In genomic region chr9:118167606-118168005, GRCm38 (mm10) we compare ENCODE assay signal across 20 mouse cellular contexts. TPM values are rescaled to one million over a fixed set of nuclear protein-coding genes. Genes with fewer than 3 reads are reported as not detected.
DNase-seq lines count a peak whose midpoint lies in the region; ATAC-seq lines count a peak whose summit lies in the region.
"Had no signal": no experiment of that assay in that cellular context is flagged by ENCODE, and none has a peak within 500 bp of the region (broad histone marks: within the 10 kb centered on the region; RNA-seq: fewer than 3 reads in every experiment).

No protein-coding gene starts in this region.

- H3K9ac ChIP-seq in hindbrain, embryonic 16.5 days (ENCODE audit: low read depth, low read length), result no peak overlapping the region
- H3K9ac ChIP-seq: embryonic facial prominence, embryonic 12.5 days; liver, embryonic 13.5 days; midbrain, embryonic 13.5 days; neural tube, embryonic 13.5 days had no signal

- H3K9me3 ChIP-seq in hindbrain, embryonic 16.5 days (ENCODE audit: control insufficient read depth, low read length), result no peaks in the 10 kb centered on the region
- H3K9me3 ChIP-seq: embryonic facial prominence, embryonic 12.5 days; liver, embryonic 13.5 days; midbrain, embryonic 13.5 days; neural tube, embryonic 13.5 days had no signal

- 69% methylated on average over 6 of the region's 6 CpGs for WGBS in hindbrain, embryonic 16.5 days

- no peak overlapping the region for H3K27ac ChIP-seq in hindbrain, embryonic 16.5 days (ENCODE audit: low read depth, low read length)
- H3K27ac ChIP-seq: embryonic facial prominence, embryonic 12.5 days; gastrocnemius, adult 2 months; liver, embryonic 13.5 days; midbrain, embryonic 13.5 days; neural tube, embryonic 13.5 days had no signal

- DNase-seq in adrenal gland, postnatal 14 days, result peak; percentile 9
- DNase-seq in adrenal gland, adult 8-10 months, result no peak
- peak; percentile 22 for DNase-seq in brain, adult 2 months (ENCODE audit: low read depth, low spot score)
- peak; percentile 53 for DNase-seq in thymus, postnatal 0 days (ENCODE audit: low spot score)
- no peak for DNase-seq in urinary bladder, postnatal 4 days (ENCODE audit: low spot score in 2 of 2)
- DNase-seq in ovary, postnatal 10 days (ENCODE audit: low spot score), result no peak
- DNase-seq: adrenal gland, postnatal 36 days; cerebellum, adult 11 months; cerebellum, adult 9-11 months; gastrocnemius, adult 2 months; kidney, adult 8-10 months; kidney, postnatal 36 days; liver, embryonic 13.5 days; lung, adult 2 months; lung, postnatal 14 days had no signal

- H3K4me1 ChIP-seq in hindbrain, embryonic 16.5 days (ENCODE audit: control insufficient read depth, insufficient read depth, low read depth, low read length), result no peaks in the 10 kb centered on the region
- H3K4me1 ChIP-seq: embryonic facial prominence, embryonic 12.5 days; liver, embryonic 13.5 days; midbrain, embryonic 13.5 days; neural tube, embryonic 13.5 days had no signal

- H3K4me2 ChIP-seq in hindbrain, embryonic 16.5 days (ENCODE audit: low read length), result no peak overlapping the region
- H3K4me2 ChIP-seq: embryonic facial prominence, embryonic 12.5 days; liver, embryonic 13.5 days; midbrain, embryonic 13.5 days; neural tube, embryonic 13.5 days had no signal

- H3K27me3 ChIP-seq in hindbrain, embryonic 16.5 days (replicated peaks; ENCODE audit: control insufficient read depth, insufficient read depth, low read length), result no peaks in the 10 kb centered on the region
- H3K27me3 ChIP-seq: embryonic facial prominence, embryonic 12.5 days; liver, embryonic 13.5 days; midbrain, embryonic 13.5 days; neural tube, embryonic 13.5 days had no signal

- no peak overlapping the region for H3K4me3 ChIP-seq in hindbrain, embryonic 16.5 days (ENCODE audit: low read length)
- H3K4me3 ChIP-seq: embryonic facial prominence, embryonic 12.5 days; gastrocnemius, adult 2 months; liver, embryonic 13.5 days; midbrain, embryonic 13.5 days; neural tube, embryonic 13.5 days had no signal

- peak; percentile 86 for ATAC-seq in CD4-positive, CD25-positive, alpha-beta regulatory T cell, adult 4 months
- ATAC-seq in hindbrain, embryonic 16.5 days, result no peak
- ATAC-seq: midbrain, embryonic 13.5 days had no signal

- H3K36me3 ChIP-seq in hindbrain, embryonic 16.5 days (ENCODE audit: control insufficient read depth, insufficient read depth, low read length), result no peaks in the 10 kb centered on the region
- H3K36me3 ChIP-seq: embryonic facial prominence, embryonic 12.5 days; liver, embryonic 13.5 days; midbrain, embryonic 13.5 days; neural tube, embryonic 13.5 days had no signal

RNA-seq across cellular contexts. Expression of gene Cmc1, which starts 17.6 kb away (rescaled TPM):
- total RNA-seq in adrenal gland, postnatal 14 days (2021), result 45.6 and 47.3 TPM in 2 replicates
- 10 to 100 TPM; 25.0 to 29.6 (median 26.9) TPM for total RNA-seq in adrenal gland, adult 8-10 months (2022)
- polyA plus RNA-seq in CD4-positive, CD25-positive, alpha-beta regulatory T cell, adult 4 months (2017; shearing (Covaris generic)), result 10 to 100 TPM; 81.0 to 83.6 TPM
- 94.5 and 99.1 TPM in 2 replicates for polyA plus RNA-seq in thymus, postnatal 0 days (2015; fragmentation: Nextera tagmentation; extraction: Ambion mirVana)
- polyA plus RNA-seq in hindbrain, embryonic 16.5 days (2015; fragmentation: Nextera tagmentation; extraction: Ambion mirVana), result 29.9 and 35.4 TPM in 2 replicates

Comparison
In these comparisons a context has a peak if more than half of its experiments do, and no peak if none do; other contexts are left out.
1. DNase-seq: peak in adrenal gland, postnatal 14 days (single experiment), brain, adult 2 months (single experiment) and thymus, postnatal 0 days (single experiment); none in adrenal gland, adult 8-10 months (single experiment), urinary bladder, postnatal 4 days (0 of 2) and ovary, postnatal 10 days (single experiment).